Mouse (Mus musculus) spleen, adult 12 weeks (tissue): Measurements from ENCODE around the gene Zfp341.

Experiments used
- DNase-seq: peaks from one replicate; pipeline ENCODE4 v3.0.0; 2022; ENCODE audit warnings: low spot score

The Zfp341 gene

DNA sequence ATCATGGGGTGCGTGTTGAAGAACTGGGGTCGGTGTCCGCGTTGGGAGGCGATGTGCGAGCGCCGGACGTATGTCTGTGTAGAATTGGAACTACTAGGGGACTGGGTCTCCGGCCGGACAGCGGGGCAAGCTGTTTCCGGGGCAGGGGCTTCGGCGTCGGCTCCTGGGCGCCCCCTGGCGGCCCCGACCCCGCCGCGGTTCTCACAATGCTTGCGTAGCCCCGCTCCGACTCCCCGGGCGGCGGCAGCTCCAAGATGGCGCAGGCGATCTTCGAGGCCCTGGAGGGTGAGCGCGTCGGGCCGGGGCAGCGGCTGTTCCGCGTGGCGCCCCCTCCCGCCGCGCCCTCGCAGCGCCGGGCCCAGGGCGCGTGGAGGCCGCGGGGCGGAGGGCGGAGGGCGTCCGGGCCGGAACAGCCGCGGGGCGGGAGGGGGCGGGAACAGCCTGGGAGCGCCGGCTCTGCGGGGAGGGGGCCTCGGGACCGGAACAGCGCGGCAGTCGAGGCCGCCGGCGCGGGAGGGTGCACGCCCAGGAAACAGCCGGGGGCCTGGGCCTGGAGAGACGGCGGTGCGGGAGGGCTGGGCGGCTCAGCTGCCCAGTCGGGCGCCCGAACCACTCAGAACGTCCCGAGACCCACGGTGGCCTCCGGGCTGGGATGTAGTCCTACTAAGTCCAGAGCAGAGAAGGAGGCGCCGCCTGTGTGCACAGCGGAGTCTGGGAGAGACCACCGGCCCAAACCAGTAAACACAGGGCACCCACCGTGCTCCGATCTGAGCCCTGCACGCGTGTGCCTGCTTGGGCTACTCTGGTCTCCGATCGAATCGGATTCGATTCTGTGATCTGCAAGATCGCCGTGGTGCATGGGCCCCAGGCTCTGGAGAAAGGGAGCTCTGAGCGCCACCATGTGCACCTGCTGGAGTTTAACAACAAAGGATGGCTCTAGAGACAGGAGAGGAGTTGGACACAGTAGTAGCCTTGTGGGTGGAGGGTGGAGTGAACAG, at the start of gene Zfp341, which contains the start of gene 4930519P11Rik:
TSS of gene Zfp341 (plus strand) at position 180 of the 998 bp plus-strand sequence.
TSS of gene 4930519P11Rik (minus strand) at position 320 of the 998 bp plus-strand sequence.
- peak; percentile 78 for DNase-seq

DNA sequence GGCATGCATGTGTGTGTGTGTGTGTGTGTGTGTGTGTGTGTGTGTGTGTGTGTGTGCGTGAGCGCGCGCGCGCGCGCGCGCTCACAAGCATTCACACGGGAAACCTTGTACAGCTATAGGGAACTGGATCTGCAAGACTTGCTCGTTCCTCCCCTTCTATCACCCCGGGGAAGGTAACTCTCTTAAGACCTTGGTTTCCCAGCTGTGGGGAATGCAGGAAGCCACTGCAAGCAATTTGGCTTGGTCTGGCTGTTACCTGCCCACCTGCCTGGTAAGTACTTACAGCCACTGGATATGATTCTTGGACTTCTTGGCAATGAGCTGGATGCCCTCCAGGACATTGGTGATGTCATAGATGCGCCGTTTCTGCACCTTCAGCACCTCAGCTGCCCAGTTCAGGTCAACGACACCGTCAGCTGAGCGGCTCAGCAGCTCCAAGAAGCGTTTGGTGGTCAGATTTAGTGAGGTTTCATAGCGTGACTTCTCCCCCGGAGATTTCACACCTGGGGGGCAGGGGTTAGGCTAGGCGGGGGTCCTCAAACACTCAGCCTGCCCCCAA, 49.4 kb upstream of the Zfp341 start:
- DNase-seq: no peak

- no peak for DNase-seq
Observed at GRCm38 (mm10) chr2:154565562-154565961, 47.5 kb upstream of the Zfp341 start.

- no peak for DNase-seq
Observed at GRCm38 (mm10) chr2:154566641-154567040, 46.5 kb upstream of the Zfp341 start.

GRCm38 (mm10) chr2:154567766-154568165, 45.3 kb upstream of the Zfp341 start:
- DNase-seq: no peak

DNA sequence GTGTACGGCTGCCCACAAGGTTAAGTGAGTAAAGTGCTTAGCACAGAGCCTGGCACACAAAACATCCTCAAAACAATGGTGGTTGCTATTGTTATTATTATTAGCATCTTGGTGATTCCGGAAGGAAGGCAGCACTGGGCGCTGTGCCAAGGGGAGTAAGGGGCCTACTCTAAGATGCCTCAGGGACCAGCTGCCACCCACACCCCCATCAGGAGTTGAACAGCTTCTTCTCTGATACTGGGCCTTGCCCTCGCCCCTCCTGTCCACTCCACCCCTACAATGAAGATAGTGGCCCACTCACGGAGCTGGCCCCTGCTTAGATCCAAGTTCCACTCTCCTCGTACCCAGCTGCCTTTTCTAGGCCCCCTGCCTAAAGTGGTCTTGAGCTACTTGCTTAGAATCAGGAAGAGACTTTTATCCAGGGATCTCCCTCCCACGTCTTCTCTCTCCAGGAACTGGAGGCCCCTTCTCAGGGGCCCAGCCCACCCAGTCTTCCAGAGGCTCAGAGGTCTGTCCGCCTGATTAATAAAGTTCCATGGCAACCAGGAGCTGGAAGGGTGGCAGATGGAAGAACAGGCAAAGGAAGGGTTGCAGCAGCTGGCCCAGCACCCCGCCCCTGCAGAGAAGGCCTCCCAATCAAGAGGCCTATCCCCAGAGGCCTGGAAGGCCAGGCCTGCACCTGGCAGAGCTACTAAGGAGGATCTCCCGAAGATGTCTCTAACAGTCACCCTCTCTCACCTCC, 44.6 kb upstream of the Zfp341 start:
- DNase-seq: no peak

DNA sequence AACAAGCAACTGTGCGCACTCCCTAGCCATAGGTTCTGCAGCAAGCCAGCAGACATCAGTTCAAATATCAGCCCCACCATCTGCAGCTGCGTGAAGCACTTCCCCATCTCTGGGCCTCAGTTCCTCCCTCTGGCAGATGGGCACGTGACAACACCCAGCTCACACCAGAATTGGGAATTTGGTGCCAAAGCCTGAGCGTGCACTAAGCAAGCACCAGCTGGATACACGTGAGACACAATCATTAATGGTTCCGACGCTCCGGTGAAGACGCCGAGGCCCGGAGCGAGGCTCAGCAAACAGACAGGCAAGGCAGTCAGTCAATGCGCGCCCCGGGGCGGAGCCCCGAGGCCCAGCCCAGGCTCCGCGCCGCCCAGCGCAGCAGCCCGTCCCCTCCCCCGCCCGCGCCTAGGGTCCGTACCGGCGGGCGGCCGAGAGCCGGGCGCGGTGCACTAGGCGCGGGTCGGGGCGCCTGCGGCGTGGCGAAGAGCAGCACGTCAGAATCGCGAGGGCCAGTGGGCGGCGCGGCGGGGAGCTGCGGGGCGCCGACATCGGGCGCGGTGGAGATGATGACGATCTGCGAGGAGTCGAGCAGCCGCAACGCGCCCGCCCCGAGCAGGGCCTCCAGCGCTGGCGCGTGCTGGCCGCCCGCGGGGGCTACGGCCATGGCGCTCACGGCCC, 43.9 kb upstream of the Zfp341 start:
- DNase-seq: peak; percentile 74

DNA sequence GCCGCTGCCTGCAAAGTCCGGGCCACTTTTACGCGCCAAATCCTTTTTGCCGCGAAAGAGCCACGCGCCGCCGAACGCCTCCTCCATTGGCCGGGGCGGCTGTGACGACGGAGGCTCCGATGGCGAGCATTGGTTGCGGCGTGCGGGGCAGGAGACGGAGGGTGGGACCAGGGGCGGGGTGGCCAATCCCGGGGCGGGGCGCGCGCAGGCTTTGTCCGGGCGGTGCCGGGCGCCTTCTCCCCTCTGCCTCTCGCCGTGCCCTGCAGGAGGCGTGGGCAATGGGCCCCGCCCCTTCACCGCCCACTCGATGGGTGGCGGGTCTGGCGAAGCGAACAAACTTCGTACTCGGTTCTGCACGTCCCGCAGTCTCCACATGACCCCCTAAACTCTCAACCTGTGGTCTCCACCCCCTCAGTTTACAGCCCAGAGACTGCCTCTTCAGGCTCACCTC, 43.2 kb upstream of the Zfp341 start, which contains the start of gene E2f1:
TSS of gene E2f1 (minus strand) at position 57 of the 451 bp plus-strand sequence.
- DNase-seq: peak; percentile 89

DNA sequence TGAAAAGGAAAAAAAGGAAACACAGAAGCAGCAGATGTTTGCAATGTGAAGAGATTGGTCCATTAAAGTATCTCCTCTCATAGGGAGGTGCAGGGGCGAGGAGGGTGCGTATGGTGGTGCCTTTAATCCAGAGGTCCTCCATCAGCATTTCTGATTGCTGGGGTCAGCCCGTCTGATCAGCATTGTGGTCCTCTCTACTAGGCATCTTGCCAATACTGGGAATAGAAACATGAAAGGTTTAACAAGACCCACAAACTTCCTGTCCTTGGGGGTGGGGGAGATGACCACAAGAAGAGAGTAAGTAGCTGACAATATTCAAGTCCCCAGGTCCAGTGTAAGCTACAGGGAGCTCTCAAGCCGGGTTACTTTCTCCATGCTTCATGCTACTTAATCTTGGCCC, 42.4 kb upstream of the Zfp341 start:
- DNase-seq: no peak

DNA sequence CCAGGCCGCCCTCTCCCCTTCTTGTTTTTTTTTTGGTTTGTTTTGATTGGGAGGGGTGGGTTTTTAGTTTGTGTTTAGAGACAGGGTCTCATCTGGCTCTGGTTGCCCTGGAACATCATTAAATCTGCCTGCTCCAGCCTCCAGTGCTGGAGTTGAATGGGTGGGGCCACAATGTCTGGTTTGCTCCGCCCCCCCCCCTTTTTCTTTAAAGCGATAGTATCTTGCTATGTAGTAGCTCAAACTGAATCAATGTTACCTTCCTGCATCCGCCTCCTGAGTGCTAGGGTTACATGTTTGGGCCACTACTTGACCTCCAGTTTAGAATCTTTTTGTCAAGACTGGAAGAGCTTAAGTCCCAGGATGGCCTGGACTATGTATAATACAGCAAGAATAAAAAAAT, 41.8 kb upstream of the Zfp341 start:
- DNase-seq: no peak

DNA sequence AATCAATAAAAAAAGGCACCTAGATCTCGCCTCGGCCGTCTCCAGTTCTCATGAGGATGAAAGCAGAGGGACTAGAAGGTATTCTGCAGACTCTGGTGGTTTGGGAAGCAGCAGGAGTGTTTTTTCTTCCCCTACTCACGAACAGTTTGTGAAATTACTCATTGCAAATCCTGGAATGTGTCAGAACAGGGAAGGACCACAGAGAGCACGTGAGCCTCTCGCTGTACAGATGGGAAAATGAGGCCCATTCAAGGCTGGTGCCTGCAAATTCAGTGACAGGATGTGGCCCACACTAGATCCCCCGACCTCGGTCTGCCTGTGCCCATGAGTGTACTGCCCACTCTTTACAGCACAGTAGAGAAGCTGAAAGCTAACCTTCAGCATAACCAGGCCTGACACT, 41.1 kb upstream of the Zfp341 start:
- DNase-seq: no peak

- DNase-seq: no peak
Observed at GRCm38 (mm10) chr2:154572996-154573395, 40.1 kb upstream of the Zfp341 start.

GRCm38 (mm10) chr2:154574271-154574670, 38.8 kb upstream of the Zfp341 start:
- no peak for DNase-seq

DNA sequence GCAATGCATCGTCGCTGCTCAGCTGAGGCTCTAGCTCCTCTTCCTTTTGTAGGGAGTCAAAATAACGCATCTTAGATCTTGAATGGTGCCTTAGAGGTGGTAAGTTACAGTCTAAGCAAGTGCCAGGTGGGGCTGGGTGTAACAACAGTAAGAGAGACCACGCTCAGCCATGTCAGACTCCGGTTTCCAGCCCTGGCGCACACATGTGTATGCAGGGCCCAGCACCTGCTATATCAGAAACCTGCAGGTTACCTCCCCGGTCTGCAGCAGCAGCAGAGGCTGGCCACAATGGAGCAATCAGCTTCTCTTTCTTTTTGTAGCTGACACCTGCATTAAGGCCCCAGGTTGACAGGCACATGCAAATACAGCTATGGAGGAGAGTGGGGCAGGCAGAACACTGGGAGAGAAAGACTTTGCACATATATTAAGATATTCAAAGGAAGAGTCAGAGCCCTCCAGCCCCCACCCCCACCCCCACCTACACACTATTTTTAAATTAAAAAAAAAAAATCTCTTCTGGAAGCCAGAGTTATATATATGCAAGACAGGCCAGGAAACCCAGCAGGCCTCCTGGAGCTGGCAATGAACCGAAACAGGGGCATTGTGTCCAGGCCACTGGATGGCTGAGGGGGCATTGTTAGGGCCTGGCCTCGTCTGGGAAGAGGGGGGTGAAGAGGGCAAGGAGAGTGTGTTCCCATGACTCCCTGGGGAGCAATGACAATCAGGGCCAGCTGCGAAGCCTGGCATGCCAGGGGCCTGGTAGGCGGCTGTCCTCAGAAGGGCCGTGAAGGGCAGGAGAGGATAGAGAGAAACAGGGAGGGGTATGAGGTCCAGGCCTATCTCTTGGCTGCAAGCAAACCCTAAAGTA, 36.0 kb upstream of the Zfp341 start:
- DNase-seq: no peak

DNA sequence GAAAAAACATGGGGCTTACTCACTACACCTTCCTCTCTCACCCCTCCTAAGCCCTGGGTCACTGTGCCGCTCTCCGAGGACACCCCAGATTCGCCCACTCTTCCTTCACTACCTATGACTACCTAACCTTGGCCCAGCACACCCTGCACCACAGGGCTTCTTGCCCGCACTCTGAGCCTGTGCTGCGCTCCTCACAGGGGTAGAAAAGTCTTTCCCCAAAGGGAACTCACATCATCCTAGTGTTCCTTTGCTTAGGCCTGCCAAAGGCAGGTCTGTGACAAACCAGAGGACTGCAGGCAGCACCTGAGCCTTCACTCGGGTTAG, 35.4 kb upstream of the Zfp341 start:
- DNase-seq: no peak

- DNase-seq: no peak
Observed at GRCm38 (mm10) chr2:154580586-154580985, 32.5 kb upstream of the Zfp341 start.

DNA sequence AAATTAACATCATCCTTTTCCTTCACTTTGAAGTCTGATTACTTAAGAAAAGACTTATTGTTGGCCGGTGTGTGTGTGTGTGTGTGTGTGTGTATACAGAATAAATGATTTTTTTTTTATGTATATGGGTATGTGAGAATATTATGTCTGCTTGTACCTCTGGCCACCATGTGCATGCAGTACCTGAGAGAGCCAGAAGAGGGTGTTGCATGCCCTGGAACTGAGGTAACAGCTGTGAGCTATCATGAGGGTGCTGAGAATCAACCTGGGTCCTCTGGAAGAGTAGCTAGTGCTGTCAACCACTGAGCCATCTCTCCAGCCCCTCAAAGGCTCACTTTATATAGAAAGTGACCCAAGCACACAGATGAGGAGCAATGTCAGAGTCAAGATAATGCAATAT, 31.7 kb upstream of the Zfp341 start:
- no peak for DNase-seq

DNA sequence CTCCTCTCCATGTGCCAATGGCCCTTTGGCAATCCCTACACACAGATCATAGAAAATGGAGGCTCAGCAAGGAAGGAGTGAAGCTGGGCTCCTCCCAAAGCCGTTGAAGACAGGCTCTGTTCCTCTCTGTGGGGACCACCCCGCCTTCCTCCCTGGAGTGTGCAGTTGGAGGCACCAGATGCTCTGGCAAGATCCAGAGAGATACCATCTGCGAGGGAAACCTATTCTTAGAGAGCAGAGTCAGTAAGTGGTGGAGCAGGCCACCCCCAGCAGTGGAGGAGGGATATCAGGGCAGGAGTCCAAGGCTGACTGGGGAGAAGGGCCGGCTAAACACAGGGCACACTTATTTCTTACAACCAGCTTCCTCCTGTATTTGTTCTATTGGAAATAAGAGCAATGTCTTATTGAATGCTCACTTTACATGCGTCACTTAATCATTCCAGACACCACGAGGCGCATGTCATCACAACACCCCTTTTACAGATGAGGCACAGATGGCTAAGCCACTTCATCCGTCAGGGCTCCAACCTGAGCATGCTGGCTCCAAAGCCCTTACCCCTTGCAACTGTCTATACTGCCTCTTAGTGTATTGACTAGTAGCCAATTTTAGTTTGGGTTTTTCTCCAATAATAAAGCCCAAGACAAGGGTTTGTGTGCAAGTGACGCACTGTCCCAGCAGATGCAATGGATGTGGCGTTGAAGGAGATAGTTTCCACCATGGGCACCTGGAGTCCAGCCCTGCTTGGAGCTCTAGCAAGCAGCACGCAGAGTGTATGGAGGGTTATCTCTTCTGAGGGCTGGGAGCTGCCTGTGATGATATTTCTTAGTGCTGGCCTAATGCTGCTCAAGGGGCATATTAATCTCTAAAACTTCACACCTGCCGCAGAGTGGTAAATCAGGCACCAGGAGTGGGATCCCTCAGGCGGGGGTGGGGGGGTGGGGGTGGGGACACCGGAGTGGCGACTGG, 28.9 kb upstream of the Zfp341 start:
- no peak for DNase-seq

- no peak for DNase-seq
Observed at GRCm38 (mm10) chr2:154584931-154585601, 28.0 kb upstream of the Zfp341 start.
